Mouse (Mus musculus) hematopoietic stem cell, adult 5-6 weeks (primary cell): ENCODE data around the gene Creb3l2. TPM values are rescaled to one million over a fixed set of nuclear protein-coding genes. Genes with fewer than 3 reads are reported as not detected.

Experiments used
- total RNA-seq: library from RNA; stranded (forward); fragments of 172-1452, 232-1000 nt; gene quantifications from 2 replicates; pipeline ENCODE4 v1.2.3, GENCODE M21; 2017

Creb3l2 gene
- total RNA-seq, 1 experiment from 2014 or later: 4.7 TPM

Other genes starting within 250 kb of the Creb3l2 start
- 0.40 and 1.3 TPM in 2 replicates for gene Dgki, start 142.0 kb downstream of the Creb3l2 start, total RNA-seq
- not detected in 2 replicates for gene Akr1d1, start 88.0 kb upstream of the Creb3l2 start, total RNA-seq